Mouse (Mus musculus): Measurements from ENCODE around the gene Tnfsf9. TPM values are rescaled to one million over a fixed set of nuclear protein-coding genes. Genes with fewer than 3 reads are reported as not detected.

Gene Tnfsf9
- polyA plus RNA-seq, 1 experiment from 2014 or later, result 8.8 TPM

DNA sequence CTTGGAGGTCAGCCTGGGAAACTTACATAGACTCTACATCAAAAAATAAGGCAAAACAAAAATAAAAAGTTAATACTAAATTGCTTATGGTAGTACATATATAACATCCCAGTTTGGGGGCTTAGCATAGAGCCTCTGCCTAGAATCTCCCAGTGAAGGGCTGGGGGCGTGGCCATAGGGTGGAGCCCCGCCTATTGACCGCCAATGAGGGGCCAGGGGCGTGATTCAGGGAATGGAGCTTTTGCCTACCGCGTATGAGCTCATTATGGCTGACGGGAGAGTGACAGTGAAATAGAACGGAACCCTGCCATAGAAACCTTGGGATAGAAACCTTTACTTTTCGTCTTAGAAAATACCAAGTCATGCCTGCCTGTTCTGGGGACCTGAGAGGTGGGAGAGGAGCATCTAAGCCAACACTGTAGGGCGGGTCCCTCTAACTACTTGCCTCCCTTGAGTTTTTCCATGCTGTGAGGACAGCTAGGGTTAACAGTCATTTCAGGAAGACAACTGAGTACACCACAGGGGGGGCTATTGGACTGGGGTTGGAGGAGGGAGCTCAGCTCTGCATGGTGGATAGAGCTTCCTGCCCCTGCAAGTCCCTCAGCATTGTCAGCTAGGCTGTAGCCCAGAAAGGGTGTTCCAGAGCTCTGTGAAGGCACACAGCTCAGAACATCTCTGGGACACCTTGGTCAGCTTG, 5.3 kb upstream of the Tnfsf9 start:
- Histone ChIP-seq H3K36me3 (replicated peaks) (no peaks in the 10 kb centered on the region), H3K27ac (replicated peaks) (no peak overlapping the region), H3K9me3 (no peaks in the 10 kb centered on the region), H3K4me1 (peaks cover 21% of the 10 kb centered on the region), H3K4me3 (no peak overlapping the region; the same call in 1 of the 2 replicates), H3K27me3 (replicated peaks; ENCODE audit: low read depth, poor library complexity, severe bottlenecking) (peaks cover 12% of the 10 kb centered on the region)
- DNase-seq (ENCODE audit: low spot score), result peak; percentile 45
- WGBS, result 7% methylated on average over 10 of the region's 10 CpGs

DNA sequence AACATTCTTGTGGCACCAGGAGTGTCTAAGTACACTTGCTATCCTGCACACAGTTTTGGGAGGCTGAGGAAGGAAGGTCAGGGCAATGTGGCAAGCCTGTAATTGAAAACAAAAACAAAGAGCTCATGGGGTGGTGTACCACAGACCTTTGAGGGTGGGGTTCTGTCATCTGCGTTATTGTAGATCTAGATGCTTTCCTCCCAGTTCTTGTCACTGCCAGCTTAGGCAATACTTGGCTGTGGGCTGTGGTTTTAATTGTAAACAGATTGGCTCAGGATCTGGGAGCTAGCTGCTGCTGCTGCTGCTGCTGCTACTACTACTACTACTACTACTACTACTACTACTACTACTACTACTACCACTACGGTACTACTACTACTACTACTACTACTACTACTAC, 2.8 kb upstream of the Tnfsf9 start:
- 73% methylated on average over 2 of the region's 2 CpGs for WGBS
- DNase-seq (ENCODE audit: low spot score), result no peak
- Histone ChIP-seq H3K27ac (replicated peaks) (no peak overlapping the region), H3K9me3 (no peaks in the 10 kb centered on the region), H3K4me3 (no peak overlapping the region), H3K27me3 (replicated peaks; ENCODE audit: low read depth, poor library complexity, severe bottlenecking) (0 out of 2 replicates have a peak, but pooled peaks cover 3% of the 10 kb centered on the region), H3K36me3 (replicated peaks) (no peaks in the 10 kb centered on the region), H3K4me1 (peaks cover 33% of the 10 kb centered on the region)

DNA sequence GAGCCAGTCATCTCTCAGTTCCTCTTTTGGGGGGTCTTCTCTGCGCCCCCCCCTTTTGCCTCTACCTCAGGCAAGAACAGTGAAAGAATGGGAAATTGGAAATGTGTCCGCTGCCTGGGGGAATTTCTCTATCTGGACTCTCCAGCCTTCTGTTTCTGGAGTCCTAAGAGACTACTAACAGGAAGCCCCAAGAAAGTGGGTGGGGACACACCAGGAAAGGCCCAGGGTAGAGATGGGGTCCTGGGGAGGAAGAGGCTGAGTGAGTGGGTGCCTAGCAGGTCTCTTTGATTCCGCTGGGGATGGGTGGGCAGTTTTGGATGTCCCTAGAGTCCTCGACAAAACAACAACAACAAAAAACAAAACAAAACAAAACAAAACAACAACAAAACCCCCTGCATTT, 629 bp upstream of the Tnfsf9 start:
- Histone ChIP-seq H3K4me1 (peaks cover 34% of the 10 kb centered on the region), H3K4me3 (peak overlapping the region; percentile 80), H3K36me3 (replicated peaks) (no peaks in the 10 kb centered on the region), H3K9me3 (no peaks in the 10 kb centered on the region), H3K27ac (replicated peaks) (peak overlapping the region; percentile 88), H3K27me3 (replicated peaks; ENCODE audit: low read depth, poor library complexity, severe bottlenecking) (0 out of 2 replicates have a peak, but pooled peaks cover 3% of the 10 kb centered on the region)
- DNase-seq (ENCODE audit: low spot score), result no peak
- 39% methylated on average over 4 of the region's 4 CpGs for WGBS

DNA sequence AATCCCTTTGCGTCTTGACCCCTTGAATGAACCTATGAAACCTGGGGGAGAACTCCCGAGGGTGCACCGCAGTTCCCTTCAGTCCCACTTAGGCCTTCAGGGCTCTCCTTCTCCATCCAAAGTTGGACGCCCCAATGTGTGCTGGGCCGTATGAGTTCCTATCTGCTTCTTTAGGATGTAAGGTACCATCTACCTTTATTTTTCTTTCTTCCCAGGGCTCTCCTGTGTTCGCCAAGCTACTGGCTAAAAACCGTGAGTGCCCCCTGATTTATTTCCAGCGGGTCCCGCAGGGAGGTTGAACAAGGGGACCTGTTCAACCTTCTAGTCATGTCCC, 877 bp downstream of the Tnfsf9 start:
- 0 out of 2 replicates have a peak, but pooled peaks cover 3% of the 10 kb centered on the region for H3K27me3 ChIP-seq (replicated peaks; ENCODE audit: low read depth, poor library complexity, severe bottlenecking)
- H3K27ac ChIP-seq (replicated peaks), result peak overlapping the region; percentile 88
- no peak for DNase-seq (ENCODE audit: low spot score)
- peak overlapping the region; percentile 80 for H3K4me3 ChIP-seq
- H3K9me3 ChIP-seq, result no peaks in the 10 kb centered on the region
- WGBS, result 5% methylated on average over 9 of the region's 9 CpGs
- peaks cover 30% of the 10 kb centered on the region for H3K4me1 ChIP-seq
- no peaks in the 10 kb centered on the region for H3K36me3 ChIP-seq (replicated peaks)

DNA sequence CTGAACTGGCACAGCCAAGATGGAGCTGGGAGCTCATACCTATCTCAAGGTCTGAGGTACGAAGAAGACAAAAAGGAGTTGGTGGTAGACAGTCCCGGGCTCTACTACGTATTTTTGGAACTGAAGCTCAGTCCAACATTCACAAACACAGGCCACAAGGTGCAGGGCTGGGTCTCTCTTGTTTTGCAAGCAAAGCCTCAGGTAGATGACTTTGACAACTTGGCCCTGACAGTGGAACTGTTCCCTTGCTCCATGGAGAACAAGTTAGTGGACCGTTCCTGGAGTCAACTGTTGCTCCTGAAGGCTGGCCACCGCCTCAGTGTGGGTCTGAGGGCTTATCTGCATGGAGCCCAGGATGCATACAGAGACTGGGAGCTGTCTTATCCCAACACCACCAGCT, 1.9 kb downstream of the Tnfsf9 start:
- DNase-seq (ENCODE audit: low spot score), result no peak
- H3K4me3 ChIP-seq, result no peak overlapping the region; the same call in 1 of the 2 replicates
- 83% methylated on average over 5 of the region's 5 CpGs for WGBS
- no peak overlapping the region for H3K27ac ChIP-seq (replicated peaks)
- H3K9me3 ChIP-seq, result no peaks in the 10 kb centered on the region
- 0 out of 2 replicates have a peak, but pooled peaks cover 3% of the 10 kb centered on the region for H3K27me3 ChIP-seq (replicated peaks; ENCODE audit: low read depth, poor library complexity, severe bottlenecking)
- H3K36me3 ChIP-seq (replicated peaks), result no peaks in the 10 kb centered on the region
- H3K4me1 ChIP-seq, result peaks cover 30% of the 10 kb centered on the region

DNA sequence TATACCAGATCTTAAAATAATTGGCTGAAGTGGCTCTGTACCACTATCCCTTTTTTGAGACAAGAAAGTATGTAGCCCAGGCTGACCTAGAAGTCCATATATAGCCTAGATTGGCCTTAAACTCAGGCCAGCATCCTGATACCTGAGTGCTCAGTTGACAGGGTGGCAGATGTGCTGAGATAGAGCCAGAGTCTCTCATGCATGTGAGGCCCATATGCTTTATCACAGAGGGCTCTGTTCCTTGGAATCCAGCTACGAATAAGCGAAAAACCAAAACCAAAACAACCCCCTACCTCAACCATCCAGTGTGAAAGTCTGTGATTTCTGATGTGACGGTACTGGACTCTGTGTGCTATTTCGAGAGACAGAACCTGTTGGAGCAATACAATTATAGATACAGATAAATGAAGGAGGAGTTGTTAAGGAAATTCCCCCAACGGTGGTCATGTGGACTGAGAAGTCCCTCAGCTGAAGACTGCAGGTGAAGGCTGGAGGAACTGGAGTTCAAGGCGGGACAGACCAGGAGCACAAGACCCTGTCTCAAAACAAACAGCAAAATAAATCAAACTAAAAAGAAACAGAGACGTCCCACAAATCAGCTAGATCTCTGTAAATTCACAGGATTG, 3.0 kb downstream of the Tnfsf9 start:
- no peak overlapping the region for H3K27ac ChIP-seq (replicated peaks)
- H3K4me3 ChIP-seq, result no peak overlapping the region
- DNase-seq (ENCODE audit: low spot score), result no peak
- 89% methylated on average over 7 of the region's 7 CpGs for WGBS
- 0 out of 2 replicates have a peak, but pooled peaks cover 3% of the 10 kb centered on the region for H3K27me3 ChIP-seq (replicated peaks; ENCODE audit: low read depth, poor library complexity, severe bottlenecking)
- no peaks in the 10 kb centered on the region for H3K36me3 ChIP-seq (replicated peaks)
- H3K4me1 ChIP-seq, result peaks cover 30% of the 10 kb centered on the region
- no peaks in the 10 kb centered on the region for H3K9me3 ChIP-seq

DNA sequence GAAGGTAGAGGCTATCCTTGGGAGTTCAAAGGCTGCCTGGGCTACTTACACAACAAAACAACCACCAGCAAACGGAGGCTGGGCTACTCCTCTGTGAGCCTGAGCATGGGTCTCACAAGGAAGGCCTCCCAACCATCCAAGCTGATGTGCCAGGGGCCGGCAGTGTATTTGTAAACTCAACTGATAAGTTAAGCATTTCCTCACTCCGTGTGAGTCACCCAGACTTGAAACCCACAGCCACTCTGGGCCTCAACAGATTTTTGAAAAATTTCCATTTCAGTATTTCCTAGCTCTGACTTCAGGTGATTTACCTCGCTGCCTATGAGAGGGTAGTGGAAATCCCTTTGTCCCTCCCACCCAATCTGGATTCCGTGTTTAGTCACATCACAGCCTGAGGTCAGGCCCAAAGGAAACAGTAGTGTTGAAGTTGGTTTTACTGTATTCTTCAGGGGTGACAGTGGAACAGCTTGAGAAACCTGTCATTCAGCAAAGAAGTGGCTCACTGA, 3.6 kb downstream of the Tnfsf9 start:
- Histone ChIP-seq H3K27ac (replicated peaks) (no peak overlapping the region), H3K9me3 (no peaks in the 10 kb centered on the region), H3K36me3 (replicated peaks) (no peaks in the 10 kb centered on the region), H3K4me3 (no peak overlapping the region), H3K4me1 (peaks cover 30% of the 10 kb centered on the region), H3K27me3 (replicated peaks; ENCODE audit: low read depth, poor library complexity, severe bottlenecking) (0 out of 2 replicates have a peak, but pooled peaks cover 3% of the 10 kb centered on the region)
- DNase-seq (ENCODE audit: low spot score), result no peak
- WGBS, result 52% methylated on average over 5 of the region's 5 CpGs

DNA sequence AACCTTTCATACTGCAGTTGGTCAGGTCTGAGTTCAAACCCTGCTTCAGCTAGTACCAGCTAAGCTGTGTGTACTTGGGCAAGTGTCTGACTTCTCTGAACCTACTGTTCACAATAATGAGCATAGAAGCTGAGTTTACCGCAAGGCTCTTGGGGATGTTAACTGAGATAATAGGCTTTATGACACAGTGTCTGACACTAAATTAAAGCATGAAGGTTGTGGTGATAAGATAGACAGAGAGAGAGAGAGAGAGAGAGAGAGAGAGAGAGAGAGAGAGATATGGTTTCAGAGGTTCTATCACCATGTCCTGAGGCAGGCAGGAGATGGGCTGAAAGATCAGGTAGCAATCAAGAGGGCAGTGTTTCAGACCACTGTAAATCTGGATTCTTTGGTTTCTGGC, 4.9 kb downstream of the Tnfsf9 start:
- 86% methylated on average over 1 of the region's 1 CpGs for WGBS
- Histone ChIP-seq H3K9me3 (no peaks in the 10 kb centered on the region), H3K27me3 (replicated peaks; ENCODE audit: low read depth, poor library complexity, severe bottlenecking) (0 out of 2 replicates have a peak, but pooled peaks cover 3% of the 10 kb centered on the region), H3K27ac (replicated peaks) (no peak overlapping the region), H3K4me1 (peaks cover 22% of the 10 kb centered on the region), H3K4me3 (no peak overlapping the region), H3K36me3 (replicated peaks) (no peaks in the 10 kb centered on the region)
- no peak for DNase-seq (ENCODE audit: low spot score)

DNA sequence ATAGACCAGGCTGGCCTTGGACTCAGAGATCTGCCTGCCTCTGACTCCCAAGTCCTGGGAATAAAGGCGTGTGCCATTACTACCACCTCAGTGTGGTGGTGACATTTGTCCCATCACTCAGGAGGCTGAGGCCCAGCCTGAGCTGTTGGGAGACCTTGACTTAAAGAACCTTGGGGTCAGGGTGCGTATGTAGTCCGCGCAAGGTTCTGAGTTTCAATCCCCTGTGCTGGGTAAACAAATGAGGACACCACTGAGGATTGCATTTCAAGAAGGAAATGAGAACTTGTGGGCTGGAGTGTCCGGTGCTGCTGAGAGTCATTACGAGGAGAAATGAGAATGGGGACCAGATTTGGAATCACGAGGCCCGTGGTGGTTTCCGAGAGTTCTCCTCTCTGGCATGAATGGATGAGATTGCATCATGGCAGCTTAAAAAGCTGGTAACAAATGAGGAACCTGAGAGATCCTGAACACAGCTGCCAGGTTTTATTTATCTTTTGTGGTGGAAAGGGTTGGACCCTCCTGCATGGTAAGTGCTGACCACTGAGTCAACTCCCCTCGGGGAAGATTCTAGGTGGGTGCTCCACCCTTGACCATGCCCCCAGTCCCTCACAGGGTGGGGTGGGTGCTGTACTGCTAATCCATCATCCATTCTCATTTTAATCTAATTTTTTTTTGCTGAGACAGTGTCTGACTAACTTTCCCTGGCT, 7.8 kb downstream of the Tnfsf9 start:
- no peaks in the 10 kb centered on the region for H3K9me3 ChIP-seq

DNA sequence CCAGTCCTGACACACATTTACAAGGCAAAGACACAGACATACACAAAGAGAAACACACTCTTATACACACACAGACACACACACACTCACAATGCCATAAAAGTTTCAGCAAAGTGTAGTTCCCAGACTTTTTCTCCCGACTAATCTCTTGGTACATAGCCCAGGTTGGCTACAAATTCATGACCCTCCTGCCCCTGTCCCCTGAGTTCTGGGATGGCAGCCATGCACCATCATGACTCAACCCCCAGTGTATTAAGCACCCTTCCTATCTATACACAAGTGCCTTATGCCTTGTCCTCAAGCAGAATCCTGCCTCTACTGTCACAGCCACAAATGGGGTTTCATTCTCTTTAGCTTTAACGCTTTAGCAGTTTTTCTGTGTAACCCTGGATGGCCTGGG, 11.7 kb downstream of the Tnfsf9 start:
- no peak overlapping the region for H3K27ac ChIP-seq (replicated peaks)
- no peaks in the 10 kb centered on the region for H3K36me3 ChIP-seq (replicated peaks)
- H3K9me3 ChIP-seq, result no peaks in the 10 kb centered on the region
- H3K4me3 ChIP-seq, result no peak overlapping the region
- peaks cover 10% of the 10 kb centered on the region for H3K4me1 ChIP-seq
- 85% methylated on average over 2 of the region's 2 CpGs for WGBS
- DNase-seq (ENCODE audit: low spot score), result no peak
- 0 out of 2 replicates have a peak, but pooled peaks cover 5% of the 10 kb centered on the region for H3K27me3 ChIP-seq (replicated peaks; ENCODE audit: low read depth, poor library complexity, severe bottlenecking)

More for the DNA sequence above, 7.8 kb downstream of the Tnfsf9 start:
- 89% methylated on average over 10 of the region's 10 CpGs for WGBS
- H3K27ac ChIP-seq (replicated peaks), result no peak overlapping the region
- no peak overlapping the region for H3K4me3 ChIP-seq
- H3K27me3 ChIP-seq (replicated peaks; ENCODE audit: low read depth, poor library complexity, severe bottlenecking), result 0 out of 2 replicates have a peak, but pooled peaks cover 5% of the 10 kb centered on the region
- DNase-seq (ENCODE audit: low spot score), result no peak
- no peaks in the 10 kb centered on the region for H3K36me3 ChIP-seq (replicated peaks)
- no peaks in the 10 kb centered on the region; the same call in 1 of the 2 replicates for H3K4me1 ChIP-seq

DNA sequence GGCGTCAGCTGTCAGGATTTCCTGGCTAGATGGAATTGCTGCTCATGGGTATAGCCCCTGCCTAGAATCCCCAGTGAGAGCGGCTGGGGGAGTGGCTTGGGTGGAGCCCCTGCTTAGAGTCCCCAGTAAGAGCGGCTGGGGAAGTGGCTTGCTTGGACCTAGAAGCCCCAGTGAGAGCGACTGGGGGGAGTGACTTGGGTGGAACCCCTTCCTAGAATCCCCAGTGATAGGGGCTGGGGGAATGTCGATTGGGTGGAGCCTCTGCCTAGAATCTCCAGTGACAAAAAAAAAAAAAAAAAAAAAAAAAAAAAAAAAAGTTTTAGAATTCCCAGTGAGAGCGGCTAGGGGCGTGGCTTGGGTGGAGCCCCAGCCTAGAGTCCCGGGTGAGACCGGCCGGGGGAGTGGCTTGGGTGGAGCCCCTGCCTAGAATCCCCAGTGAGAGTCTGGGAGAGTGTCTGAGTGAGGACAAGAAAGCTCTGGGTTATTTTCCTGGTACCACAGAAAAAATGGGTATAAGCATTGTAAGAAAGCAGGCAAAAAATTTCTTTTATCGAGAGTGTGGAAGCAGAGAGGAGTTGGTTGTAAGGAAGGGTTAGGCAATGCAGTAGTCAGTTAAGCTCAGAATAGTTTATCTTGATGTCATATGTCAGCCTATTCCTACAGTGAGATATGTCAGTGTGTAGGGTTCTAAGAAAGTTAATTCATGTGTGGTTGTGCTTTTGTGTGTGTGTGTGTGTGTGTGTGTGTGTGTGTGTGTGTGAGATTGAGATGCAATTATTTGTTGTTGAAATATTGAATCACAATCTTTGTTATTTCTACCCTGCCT, 13.6 kb downstream of the Tnfsf9 start:
- H3K27ac ChIP-seq (replicated peaks), result no peak overlapping the region
- H3K4me1 ChIP-seq, result peaks cover 10% of the 10 kb centered on the region
- no peaks in the 10 kb centered on the region for H3K9me3 ChIP-seq
- H3K27me3 ChIP-seq (replicated peaks; ENCODE audit: low read depth, poor library complexity, severe bottlenecking), result 0 out of 2 replicates have a peak, but pooled peaks cover 5% of the 10 kb centered on the region
- H3K36me3 ChIP-seq (replicated peaks), result no peaks in the 10 kb centered on the region
- H3K4me3 ChIP-seq, result peak overlapping the region; percentile 26; the same call in 1 of the 2 replicates
- peak; percentile 68 for DNase-seq (ENCODE audit: low spot score)
- WGBS, result 2% methylated on average over 11 of the region's 11 CpGs

DNA sequence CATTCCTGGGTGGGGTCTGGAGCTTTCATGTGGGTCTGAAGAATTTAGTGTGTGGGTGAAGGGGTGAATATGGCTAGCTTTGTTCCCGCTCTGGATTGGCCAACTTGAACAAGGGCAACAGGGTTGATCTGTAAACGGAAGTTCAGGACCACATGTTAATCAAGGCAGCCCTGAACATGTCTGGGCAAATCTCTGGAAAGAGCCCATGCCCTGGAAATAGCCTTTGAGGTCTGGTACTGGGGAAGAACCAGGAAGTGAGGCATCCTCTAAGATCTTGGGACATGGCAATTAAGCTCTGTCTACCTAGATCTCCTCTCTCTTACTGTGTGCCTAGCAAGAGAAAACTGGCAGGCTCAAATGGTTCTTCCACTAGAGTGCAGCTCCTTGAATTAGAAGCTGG, 16.7 kb downstream of the Tnfsf9 start:
- Histone ChIP-seq H3K27ac (replicated peaks) (no peak overlapping the region), H3K4me1 (peaks cover 10% of the 10 kb centered on the region), H3K9me3 (no peaks in the 10 kb centered on the region), H3K27me3 (replicated peaks; ENCODE audit: low read depth, poor library complexity, severe bottlenecking) (0 out of 2 replicates have a peak, but pooled peaks cover 5% of the 10 kb centered on the region), H3K36me3 (replicated peaks) (no peaks in the 10 kb centered on the region), H3K4me3 (no peak overlapping the region)
- no peak for DNase-seq (ENCODE audit: low spot score)
- 89% methylated on average over 2 of the region's 2 CpGs for WGBS

Measured in embryonic facial prominence, embryonic 10.5 days (tissue).